Mouse (Mus musculus) G1E (cell line): Measurements from ENCODE around the gene Snrpa. TPM values are rescaled to one million over a fixed set of nuclear protein-coding genes. Genes with fewer than 3 reads are reported as not detected.

Experiments
- ATAC-seq: 2 replicates; pipeline ENCODE4 v1.8.0; 2016; ENCODE audit warnings: mild to moderate bottlenecking; ENCODE audit not compliant: insufficient number of reproducible peaks, poor library complexity, low FRiP score, severe bottlenecking; ENCODE audit errors: extremely low read depth
- DNase-seq: peaks from one replicate; pipeline ENCODE4 v3.0.0; 2012; ENCODE audit warnings: low spot score
- H3K27me3 ChIP-seq: 2 replicates; pipeline ENCODE4 v1.6.1; 2012; ENCODE audit warnings: mild to moderate bottlenecking, low read length, inconsistent platforms; ENCODE audit not compliant: insufficient read depth
- H3K36me3 ChIP-seq: replicated peaks from 2 replicates; pipeline ENCODE3; 2012; ENCODE audit warnings: mild to moderate bottlenecking, inconsistent platforms
- H3K4me1 ChIP-seq: 2 replicates; pipeline ENCODE4 v1.6.1; 2012; ENCODE audit warnings: low read depth, low read length, inconsistent platforms, mixed read lengths; ENCODE audit not compliant: insufficient read depth
- H3K4me3 ChIP-seq: 2 replicates; pipeline ENCODE4 v1.5.1; 2012; ENCODE audit warnings: low read depth, mild to moderate bottlenecking, inconsistent platforms, low read length, moderate library complexity, mixed read lengths
- H3K9me3 ChIP-seq: replicated peaks from 2 replicates; pipeline ENCODE4 v1.6.1; 2012; ENCODE audit warnings: inconsistent platforms
- CTCF ChIP-seq: IDR thresholded peaks from 2 replicates; pipeline ENCODE4 v1.5.1; 2012; ENCODE audit warnings: low read depth, low read length, inconsistent platforms, mixed read lengths
- GATA1 ChIP-seq: IDR thresholded peaks from 2 replicates; pipeline ENCODE4 v1.6.1; 2012; ENCODE audit warnings: borderline replicate concordance, low read length, inconsistent platforms, mixed read lengths
- GATA2 ChIP-seq: IDR thresholded peaks from 2 replicates; pipeline ENCODE4 v1.6.1; 2012; ENCODE audit warnings: low read depth, low read length, inconsistent platforms, borderline replicate concordance
- POLR2AphosphoS5 ChIP-seq: IDR thresholded peaks from 2 replicates; pipeline ENCODE4 v1.6.1; 2012; ENCODE audit warnings: low read depth, low read length, inconsistent platforms; ENCODE audit not compliant: insufficient replicate concordance
- TAL1 ChIP-seq: conservative IDR thresholded peaks from 2 replicates; pipeline ENCODE4 v1.6.1; 2012; ENCODE audit warnings: low read depth, low read length, inconsistent platforms, mixed read lengths
- polyA plus RNA-seq: library from polyadenylated mRNA; stranded (reverse); fragments of >175 nt; gene quantifications from 2 replicates; pipeline ENCODE4 v1.2.3, GENCODE M21; 2012
- total RNA-seq, 2 experiments: library from RNA; stranded (forward) in 1 of 2; stranded (reverse) in 1 of 2; fragments of 200-1000 nt in 1 of 2; fragments of >200 nt in 1 of 2; fragmentation: Nextera tagmentation in 1 of 2; gene quantifications; 2 replicates each; pipeline ENCODE4 v1.2.3; 2014 to 2017

The Snrpa gene
- total and polyA plus RNA-seq, 3 experiments, result 96.6 to 608 (median 249) TPM

- DNase-seq (no peak), ATAC-seq (no peak)
- peaks cover 37% of the 10 kb centered on the region for H3K4me1 ChIP-seq
- no peaks in the 10 kb centered on the region for H3K9me3 ChIP-seq
- TF ChIP-seq GATA1 (no peak), TAL1 (no peak), CTCF (no peak), POLR2AphosphoS5 (no peak), GATA2 (no peak)
- H3K36me3 ChIP-seq, result peaks cover 48% of the 10 kb centered on the region
- no peaks in the 10 kb centered on the region for H3K27me3 ChIP-seq
- peak overlapping the region; percentile 82; the same call in 1 of the 2 replicates for H3K4me3 ChIP-seq
These were observed 16.7 kb downstream of the Snrpa start for GRCm38 (mm10) chr7:27179217-27179918.

GRCm38 (mm10) chr7:27178324-27179216 is 17.5 kb downstream of the Snrpa start, which contains the start of gene Rab4b:
Gene Rab4b (minus strand): TSS chr7:27178896.
- peak within 1 kb of the TSS; percentile 82 for H3K4me3 ChIP-seq
- peak; percentile 92 for ATAC-seq
- peaks cover 43% of the 10 kb centered on the region for H3K4me1 ChIP-seq
- peaks cover 50% of the 10 kb centered on the region for H3K36me3 ChIP-seq
- H3K9me3 ChIP-seq, result no peaks in the 10 kb centered on the region
- no peaks in the 10 kb centered on the region for H3K27me3 ChIP-seq
- DNase-seq, result peak; percentile 99
- TF ChIP-seq TAL1 (no peak), GATA2 (no peak), POLR2AphosphoS5 (no peak), CTCF (no peak), GATA1 (no peak)

DNA sequence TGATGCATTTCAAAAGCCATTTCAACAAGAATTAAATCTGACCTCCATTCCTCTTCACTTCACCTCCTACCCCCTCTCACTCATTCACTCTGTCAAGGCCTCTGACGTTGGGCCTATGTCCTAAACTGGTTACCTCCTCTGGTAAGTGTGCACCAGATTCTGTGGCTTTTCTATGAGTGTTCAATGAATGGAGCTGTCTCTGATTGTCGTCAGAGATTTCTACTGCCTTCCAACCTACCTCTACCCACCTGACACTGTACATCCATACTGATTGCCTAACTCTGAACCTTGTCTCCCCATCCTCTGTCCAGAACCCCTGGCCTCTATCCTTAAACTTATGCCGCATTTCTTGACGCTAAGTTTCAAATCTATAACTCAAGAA is 18.1 kb downstream of the Snrpa start:
- H3K36me3 ChIP-seq, result peaks cover 50% of the 10 kb centered on the region
- no peak for TF ChIP-seq POLR2AphosphoS5
- TF ChIP-seq TAL1, result no peak
- TF ChIP-seq CTCF, result no peak
- no peak for TF ChIP-seq GATA1
- TF ChIP-seq GATA2, result no peak
- H3K4me1 ChIP-seq, result peaks cover 43% of the 10 kb centered on the region
- no peaks in the 10 kb centered on the region for H3K9me3 ChIP-seq
- no peak for DNase-seq
- H3K4me3 ChIP-seq, result peak overlapping the region; percentile 82
- ATAC-seq, result no peak
- no peaks in the 10 kb centered on the region for H3K27me3 ChIP-seq

- H3K9me3 ChIP-seq, result no peaks in the 10 kb centered on the region
- H3K4me1 ChIP-seq, result peaks cover 39% of the 10 kb centered on the region
- peaks cover 59% of the 10 kb centered on the region for H3K36me3 ChIP-seq
- H3K27me3 ChIP-seq, result no peaks in the 10 kb centered on the region
- TF ChIP-seq GATA1, result no peak
- TF ChIP-seq CTCF, result no peak
- no peak for TF ChIP-seq TAL1
- no peak for TF ChIP-seq POLR2AphosphoS5
- TF ChIP-seq GATA2, result no peak
- ATAC-seq, result no peak
- no peak for DNase-seq
- no peak overlapping the region for H3K4me3 ChIP-seq
These were observed 21.2 kb downstream of the Snrpa start for GRCm38 (mm10) chr7:27174896-27175295.

GRCm38 (mm10) chr7:27174496-27174895 is 21.6 kb downstream of the Snrpa start:
- Histone ChIP-seq H3K4me3 (no peak overlapping the region), H3K36me3 (peaks cover 62% of the 10 kb centered on the region), H3K27me3 (no peaks in the 10 kb centered on the region), H3K4me1 (peaks cover 36% of the 10 kb centered on the region), H3K9me3 (no peaks in the 10 kb centered on the region)
- ATAC-seq (no peak), DNase-seq (no peak)
- TF ChIP-seq POLR2AphosphoS5 (no peak), GATA2 (no peak), CTCF (no peak), TAL1 (no peak), GATA1 (no peak)

DNA sequence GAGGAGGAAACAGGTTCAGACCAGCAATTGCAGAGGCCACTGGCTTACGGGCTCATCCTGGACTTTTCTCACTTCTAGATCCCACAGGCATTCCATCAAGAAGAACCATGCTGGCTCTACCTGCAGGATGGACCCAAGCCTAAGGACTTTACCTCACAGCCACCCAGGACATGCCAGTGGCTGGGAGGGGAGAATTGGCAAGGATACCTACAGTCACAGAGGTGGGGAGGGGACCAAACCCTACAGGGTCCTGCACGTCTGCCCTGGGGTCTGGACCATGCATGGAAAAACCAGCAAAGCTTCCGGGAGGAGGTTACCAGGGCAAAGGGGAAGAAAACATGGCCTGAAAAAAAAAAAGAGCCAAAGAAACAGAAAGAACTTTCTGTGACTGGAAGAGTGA is 25.1 kb downstream of the Snrpa start:
- no peak for ATAC-seq
- no peak for TF ChIP-seq POLR2AphosphoS5
- TF ChIP-seq TAL1, result no peak
- TF ChIP-seq GATA1, result no peak
- no peak for TF ChIP-seq GATA2
- no peak for TF ChIP-seq CTCF

More for the DNA sequence above, 25.1 kb downstream of the Snrpa start:
- no peaks in the 10 kb centered on the region for H3K27me3 ChIP-seq
- DNase-seq, result no peak
- no peak overlapping the region for H3K4me3 ChIP-seq
- H3K9me3 ChIP-seq, result no peaks in the 10 kb centered on the region
- peaks cover 78% of the 10 kb centered on the region for H3K36me3 ChIP-seq
- peaks cover 41% of the 10 kb centered on the region for H3K4me1 ChIP-seq
